Mouse (Mus musculus) kidney, postnatal 4 days (tissue): ENCODE results near the gene Ctrb1.
A peak's percentile ranks its signal among the peaks of the same experiment; 100 is the strongest.

Source experiments
- DNase-seq, 2 experiments: peaks; one replicate each; pipeline ENCODE4 v3.0.0; 2021; ENCODE audit warnings: mixed read lengths in 2 of 2

Gene Ctrb1

DNA sequence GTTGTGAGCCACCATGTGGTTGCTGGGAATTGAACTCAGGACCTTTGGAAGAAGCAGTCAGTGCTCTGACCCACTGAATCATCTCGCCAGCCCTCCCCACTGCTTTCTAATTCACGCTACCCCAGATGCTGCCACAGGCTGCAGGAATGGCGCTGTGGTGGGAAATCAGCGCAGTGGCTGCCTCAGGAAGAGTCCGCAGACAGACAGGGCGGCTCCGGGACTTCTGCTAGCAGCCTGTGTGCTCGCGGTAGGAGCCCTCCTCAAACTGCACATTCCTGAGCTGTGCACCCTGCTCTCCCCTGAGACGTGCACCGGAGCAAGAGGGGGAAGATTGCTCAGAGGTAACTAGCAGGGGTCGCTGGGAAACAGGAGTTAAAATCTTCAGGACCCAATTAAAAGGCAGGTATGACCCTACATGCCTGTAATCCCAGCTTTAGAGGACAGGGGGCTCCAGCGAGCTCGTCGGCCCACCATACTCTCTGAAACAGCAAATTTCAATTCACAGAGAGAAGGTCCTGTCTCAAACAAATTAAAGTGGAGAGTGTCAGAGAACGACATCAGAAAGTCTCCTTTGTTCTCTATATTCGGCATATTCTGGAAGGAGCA, 10.3 kb downstream of the Ctrb1 start:
- peak; percentile 49 to 63 for DNase-seq

DNA sequence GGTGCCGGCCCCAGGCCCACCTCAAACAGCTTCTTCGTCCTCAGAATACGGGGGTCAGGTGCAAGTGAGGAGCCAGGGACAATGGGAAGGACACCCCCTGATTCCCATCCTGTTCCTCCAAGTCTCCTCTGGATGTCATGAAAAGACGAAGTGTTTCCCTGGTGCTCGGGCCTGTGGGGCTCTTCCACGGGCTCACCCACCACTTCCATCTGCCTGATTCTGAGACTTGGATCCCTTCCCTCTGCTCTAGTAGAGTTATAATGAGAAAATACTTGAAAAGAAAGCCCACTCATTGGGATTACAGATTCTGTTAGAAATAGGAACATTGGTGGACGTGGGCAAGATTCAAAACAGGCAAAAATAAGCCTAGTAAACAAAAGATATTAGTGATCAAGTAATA, 12.0 kb downstream of the Ctrb1 start:
- no peak for DNase-seq

DNA sequence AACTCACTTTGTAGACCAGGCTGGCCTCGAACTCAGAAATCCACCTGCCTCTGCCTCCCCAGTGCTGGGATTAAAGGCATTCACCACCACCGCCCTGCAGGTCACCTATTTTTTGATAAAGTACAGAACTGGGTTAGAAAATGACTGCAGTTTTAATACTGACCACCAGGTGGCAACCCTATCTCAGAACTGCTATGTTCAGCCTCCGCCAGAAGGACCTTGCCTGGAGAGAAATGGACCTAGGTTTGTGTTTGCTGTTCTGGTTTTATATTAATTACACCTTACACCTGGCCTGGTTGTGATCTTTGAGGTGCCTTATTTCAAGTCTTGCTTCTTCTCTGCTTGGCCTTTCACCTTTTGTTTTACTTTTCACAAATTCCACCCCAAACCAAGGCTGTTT, 12.7 kb downstream of the Ctrb1 start:
- peak; percentile 55 to 69 for DNase-seq

DNA sequence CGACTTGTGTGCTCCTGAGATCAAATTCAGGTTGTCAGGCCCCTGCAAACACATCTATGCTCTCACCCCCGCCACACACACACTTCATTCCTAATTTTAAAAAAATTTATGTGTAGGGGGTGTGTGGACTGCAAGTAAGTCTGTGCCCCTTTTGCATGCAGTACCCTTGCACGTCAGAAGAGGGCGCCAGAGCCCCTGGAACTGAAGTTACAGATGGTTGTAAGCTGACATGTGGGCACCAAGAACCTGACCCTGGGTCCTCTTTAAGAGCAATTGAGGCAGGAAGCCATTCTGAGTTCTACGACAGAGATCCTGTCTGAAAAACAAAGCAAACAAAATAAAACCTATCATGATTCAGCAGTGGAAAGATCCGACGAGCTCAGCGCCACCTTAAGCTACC, 14.6 kb downstream of the Ctrb1 start:
- peak; percentile 20 to 30 for DNase-seq

DNA sequence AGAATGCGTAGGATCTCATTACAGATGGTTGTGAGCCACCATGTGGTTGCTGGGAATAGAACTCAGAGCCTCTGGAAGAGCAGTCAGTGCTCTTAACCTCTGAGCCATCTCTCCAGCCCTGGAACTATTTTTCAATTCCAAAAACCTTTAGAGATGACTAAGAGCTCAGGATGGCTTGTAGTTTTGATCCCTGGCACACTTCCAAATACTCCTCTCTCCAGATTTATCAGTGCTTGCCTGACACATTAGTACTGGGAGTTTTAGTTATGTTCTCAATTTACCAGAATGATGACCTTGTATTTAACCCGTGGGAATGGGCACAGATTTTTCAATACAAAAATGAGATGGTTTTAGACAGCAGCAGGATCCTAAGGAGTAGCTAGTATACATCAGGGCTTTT, 24.1 kb downstream of the Ctrb1 start:
- no peak for DNase-seq

DNA sequence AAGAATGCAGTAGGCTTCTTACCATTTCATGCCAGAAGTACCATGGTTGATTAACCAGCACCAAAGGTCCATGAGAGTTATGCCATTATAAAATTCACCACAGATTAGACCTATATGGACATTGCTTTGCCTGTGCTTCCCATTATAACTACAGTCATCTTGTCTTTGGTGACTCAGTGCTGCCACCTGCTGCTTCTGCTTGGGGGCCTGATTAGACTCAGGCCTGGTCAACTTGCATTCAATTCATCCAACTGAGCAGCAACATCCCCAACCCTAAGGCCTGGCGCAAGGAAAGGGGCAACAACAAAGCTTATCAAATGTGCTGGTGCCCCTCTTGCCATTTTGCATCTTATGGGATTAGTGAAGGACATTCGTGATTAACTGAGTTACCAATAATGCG, 28.3 kb downstream of the Ctrb1 start:
- DNase-seq = peak; percentile 90

DNA sequence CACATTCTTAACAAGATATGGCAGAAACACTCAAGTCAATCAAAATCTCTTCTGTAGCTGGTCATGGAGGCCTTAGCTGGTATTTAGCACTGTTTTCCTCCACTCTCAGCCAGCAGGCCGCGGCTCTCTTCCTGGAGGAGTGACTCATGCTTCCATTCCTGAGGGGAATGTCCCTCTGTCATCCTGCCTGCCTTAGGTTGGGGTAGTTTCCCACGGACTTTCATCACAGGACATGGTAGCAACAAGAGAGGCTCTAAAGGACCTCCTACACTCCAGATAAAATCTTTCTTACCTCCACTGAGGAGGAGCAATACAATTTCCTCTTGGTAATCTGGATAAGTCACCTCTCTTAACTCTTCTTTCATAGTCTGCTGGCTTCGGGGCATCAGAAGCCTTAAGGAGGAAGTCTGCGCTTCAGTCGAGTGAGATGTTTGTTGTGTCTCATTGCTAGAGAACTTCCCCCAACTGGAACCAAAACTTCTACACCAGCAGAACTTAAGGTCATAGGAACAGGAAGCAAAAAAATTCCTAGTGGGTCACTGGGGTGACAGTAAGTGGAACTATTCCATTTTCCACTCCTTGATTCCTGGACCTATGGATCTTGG, 31.9 kb downstream of the Ctrb1 start:
- DNase-seq = peak in 1 of 2 experiments; percentile 22

DNA sequence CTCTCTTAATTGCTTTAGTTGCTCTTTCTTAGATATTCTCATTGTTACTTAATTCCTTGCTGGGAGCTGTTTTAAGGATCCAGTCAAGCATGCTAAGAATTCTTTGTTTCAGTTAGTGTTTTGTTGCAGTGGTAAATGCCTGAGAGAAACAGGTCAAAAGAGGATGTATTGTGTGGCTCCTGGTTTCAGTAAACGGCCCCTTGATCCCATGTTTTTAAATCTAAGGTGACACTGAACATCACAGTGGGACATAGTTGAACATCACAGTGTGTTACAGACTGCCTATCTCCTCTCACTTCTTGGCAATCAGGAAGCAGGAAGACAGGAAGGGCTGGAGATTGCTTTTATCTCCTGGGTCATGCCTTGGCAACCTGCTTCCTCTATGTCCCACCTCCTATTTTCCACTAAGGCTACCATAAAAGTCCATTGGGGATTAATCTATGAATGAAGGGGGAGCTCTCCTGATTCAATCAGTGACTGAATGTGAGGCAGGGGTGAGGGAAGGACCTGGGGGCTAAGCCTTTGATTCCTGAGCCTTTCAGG, 33.4 kb downstream of the Ctrb1 start:
- no peak for DNase-seq

DNA sequence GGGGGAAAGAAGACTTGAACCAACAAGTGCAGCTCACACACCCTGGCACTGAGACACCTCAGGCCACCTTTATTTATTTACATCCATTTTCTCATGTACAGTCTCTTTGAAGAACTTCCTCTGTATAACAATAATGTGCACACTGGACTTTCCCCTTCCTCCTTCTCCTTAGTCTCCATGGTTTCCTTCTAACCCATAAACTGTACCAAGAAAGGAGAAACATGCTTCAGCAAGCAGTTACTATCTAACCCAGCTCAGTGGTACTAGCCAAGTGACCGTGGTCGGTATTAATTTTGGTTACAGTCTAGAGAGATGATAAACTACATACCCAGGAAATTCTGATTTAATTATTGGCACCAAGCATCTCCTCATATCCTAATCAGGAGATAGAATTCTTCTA, 37.3 kb downstream of the Ctrb1 start:
- no peak for DNase-seq

DNA sequence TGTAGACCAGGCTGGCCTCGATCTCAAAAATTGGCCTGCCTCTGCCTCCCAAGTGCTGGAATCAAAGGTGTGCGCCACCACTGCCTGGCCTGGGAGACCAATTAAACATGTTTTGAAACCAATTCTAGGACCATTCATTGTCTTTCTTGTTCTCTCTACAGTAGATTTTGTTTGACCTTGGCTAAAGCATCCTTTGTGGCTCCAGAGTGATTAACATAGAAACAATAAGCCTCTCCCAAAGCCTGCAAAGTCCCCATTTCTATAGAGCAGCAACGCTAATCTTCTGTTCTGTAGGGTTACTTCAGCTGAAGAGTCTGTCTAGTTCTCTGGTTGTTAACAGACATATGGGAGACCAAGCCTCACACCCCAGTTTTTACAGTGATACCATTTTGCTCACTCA, 40.2 kb downstream of the Ctrb1 start:
- no peak for DNase-seq

DNA sequence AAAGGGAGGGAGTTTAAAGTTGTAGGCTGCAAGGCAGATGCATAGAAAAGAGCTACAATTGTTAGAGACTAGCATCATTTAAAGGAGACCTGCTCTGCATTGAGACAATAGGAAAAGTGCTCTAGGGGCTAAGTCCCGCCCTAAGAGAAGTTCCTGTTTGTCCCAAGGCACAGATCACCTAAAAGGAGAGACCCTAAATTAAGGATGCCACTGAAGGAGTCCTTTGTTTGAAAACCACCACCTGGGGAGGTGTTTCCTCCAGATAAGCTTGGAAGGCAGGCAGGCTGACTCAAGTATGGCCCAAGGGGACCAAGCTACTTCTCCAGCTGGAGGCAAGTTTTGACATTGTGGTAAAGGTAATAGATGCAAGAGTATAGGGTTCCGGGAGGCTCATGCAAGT, 42.0 kb downstream of the Ctrb1 start:
- DNase-seq = no peak

DNA sequence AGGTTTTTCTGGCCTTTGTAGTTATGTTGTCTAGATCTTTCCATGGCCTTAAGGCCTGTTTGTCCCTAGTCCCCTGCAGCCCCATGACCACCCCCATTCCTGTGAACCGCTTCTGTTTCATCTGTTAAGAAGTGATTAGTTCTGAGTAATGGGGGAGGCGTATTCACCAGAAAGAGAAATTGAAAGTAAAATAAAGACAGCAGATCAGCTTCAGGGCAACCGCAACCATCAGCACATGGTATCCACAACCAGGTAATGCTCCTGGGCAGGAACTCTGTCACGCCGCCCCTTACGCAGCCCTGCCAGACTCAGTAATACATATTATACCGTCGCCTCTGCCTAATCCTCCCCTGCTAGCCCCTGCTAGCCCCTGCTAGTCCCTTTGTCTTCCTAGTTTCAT, 45.1 kb downstream of the Ctrb1 start:
- DNase-seq = no peak

DNA sequence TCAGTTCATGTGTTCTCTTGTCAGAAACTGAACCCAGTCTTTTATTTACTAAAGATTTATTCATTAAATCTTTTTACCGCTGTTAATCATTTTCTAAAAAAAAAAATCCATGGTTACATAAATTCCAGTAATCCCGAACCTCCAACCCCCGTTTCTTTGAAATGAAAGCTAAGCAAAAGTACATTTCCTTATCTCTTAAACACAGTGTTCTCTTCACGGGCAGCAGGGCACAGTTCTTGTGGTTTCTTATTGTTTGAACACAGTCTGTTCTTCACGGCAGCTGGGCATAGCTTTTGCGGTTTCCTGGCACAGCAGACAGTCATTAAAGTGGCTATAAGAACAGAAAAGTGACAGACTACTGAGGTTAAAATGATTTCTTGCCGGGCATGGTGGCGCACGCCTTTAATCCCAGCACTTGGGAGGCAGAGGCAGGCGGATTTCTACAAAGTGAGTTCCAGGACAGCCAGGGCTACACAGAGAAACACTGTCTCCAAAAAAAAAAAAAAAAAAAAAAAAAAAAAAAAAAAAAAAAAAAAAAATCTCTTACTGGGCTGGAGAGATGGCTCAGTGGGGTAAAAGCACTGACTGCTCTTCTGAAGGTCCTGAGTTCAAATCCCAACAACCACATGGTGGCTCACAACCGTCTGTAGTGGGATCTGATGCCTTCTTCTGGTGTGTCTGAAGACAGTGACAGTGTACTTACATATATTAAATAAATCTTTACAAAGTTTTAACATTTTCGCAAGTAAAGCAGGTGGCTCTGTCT, 46.3 kb downstream of the Ctrb1 start:
- DNase-seq = peak in 1 of 2 experiments; percentile 34

DNA sequence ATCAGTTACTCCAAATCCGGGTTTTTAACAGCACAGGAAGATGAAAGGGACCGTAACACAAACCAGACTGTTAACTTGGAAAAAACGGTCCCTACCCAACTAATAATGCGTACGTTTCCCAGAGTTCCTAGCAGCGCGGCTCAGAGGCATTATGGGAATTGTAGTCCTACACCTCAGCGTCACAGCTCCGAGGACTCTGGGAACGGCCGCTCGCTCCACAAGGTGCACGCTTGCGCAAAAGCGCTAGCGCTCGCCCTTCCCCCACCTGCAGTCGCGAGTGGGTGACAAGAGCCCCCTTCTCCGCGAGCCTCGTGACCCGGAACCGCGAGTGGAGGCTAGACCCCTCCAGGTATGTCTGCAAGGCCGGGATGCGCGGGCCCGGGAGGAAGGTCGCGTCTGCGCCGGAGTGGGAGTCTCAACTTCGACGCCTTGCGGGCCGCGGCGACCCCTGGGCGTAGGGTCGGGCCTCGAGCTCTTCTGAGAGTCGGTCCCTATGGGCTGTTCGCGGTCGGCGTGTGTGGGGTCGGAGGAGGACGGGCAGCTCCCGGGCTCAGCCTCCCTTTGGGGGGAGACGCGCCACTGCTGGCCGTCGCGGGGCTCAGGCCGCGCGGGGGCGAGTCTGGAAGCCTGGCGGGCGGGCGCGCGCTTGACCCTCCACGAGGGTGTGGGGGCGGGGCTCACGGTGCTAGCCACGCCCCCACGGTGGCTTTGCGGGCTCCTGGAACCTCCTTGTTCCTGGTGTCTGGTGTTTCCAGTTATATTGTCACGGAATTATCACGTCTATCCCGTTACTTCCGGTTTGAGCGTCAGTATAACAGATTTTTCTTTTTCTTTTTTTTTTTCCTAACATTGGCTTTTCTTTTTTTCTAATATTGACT, 47.3 kb downstream of the Ctrb1 start, which contains the start of gene Zfp1:
Gene Zfp1, plus strand, starts transcription at position 138 of the 878 bp plus-strand sequence.
- DNase-seq = peak; percentile 92 to 96

DNA sequence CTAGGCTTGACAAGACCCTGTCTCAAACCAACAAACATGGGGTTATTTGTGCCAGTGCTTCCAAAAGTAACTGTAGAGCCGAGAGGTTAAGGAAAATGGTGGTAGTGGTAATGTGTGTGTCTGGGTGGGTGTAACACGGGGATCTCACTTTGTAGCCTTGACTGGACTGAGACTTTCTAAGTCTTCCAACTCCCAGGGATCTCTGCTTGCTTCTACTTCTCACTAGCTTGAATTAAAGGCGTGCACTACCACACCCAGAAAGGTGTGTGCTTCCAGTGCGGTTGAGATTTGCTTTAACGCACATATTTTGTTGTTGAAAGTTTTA, 47.9 kb downstream of the Ctrb1 start:
- no peak for DNase-seq

DNA sequence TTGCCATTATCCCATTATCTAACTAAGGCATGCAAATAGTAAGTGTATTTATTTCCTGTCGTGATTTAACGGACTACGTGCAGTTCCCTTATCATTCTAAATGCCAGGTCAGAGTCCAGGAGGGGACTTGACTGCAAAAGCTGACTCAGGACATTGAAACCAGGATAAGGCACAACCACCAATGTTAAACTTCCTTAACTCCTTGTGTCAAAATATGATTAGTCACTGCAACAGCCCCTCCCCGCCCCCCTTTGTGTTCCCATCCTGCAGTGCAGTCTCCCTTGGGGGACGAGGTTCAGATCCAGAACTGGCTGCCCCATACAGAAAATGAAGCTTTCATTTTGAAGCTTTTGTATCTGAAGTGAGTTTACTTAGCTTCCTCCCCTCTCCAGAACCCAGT, 48.3 kb downstream of the Ctrb1 start:
- peak; percentile 39 to 57 for DNase-seq

DNA sequence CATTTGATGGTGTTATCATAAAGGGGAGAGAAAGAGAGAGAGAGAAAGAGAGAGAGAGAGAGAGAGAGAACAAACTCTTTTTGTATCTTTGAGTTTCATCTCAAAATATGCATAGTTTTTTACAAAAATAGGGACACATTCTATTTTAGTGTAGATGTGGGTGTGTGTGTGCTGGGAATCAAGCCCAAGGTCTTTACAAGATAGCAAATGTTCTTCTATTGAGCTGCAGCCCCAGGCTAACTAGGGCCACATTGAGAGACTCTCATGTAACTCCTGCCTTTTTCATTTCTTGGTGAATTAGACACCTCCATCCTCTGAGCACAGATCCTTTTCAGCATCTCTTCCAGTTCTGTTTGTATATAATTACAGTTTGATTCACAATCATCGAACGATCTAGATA, 49.7 kb downstream of the Ctrb1 start:
- no peak for DNase-seq

DNA sequence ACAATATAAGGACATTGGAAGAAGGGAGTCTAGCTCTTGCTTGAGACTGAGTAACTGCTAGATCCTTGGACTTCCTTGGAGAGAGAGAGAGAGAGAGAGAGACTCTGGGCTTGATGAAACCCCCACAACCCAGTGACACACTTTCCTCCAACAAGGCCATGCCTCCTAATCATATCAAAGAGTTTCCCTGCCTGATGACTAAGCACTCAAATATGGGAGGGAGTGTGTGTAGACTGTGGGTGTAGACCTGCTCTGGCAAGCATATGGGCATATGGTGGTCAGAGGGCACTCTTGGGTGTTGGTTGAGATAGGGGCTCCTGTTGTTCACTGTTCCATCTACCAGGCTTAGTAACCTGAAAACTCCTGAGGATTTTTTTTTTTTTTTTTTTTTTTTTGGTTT, 52.7 kb downstream of the Ctrb1 start:
- no peak for DNase-seq
